Mouse (Mus musculus) kidney, embryonic 14.5 days (tissue): Measurements from ENCODE around the gene Ppp2r5a. TPM values are rescaled to one million over a fixed set of nuclear protein-coding genes. Genes with fewer than 3 reads are reported as not detected.

ENCODE experiments used
- ATAC-seq: fragments of 200-750 bp; cut with Nextera tagmentation; 2 replicates; pipeline ENCODE4 v1.8.0; 2017; ENCODE audit warnings: moderate number of reproducible peaks, mild to moderate bottlenecking, moderate TSS enrichment, moderate library complexity; ENCODE audit not compliant: low FRiP score, low TSS enrichment
- H3K27ac ChIP-seq: fragments of 300-500 bp; sonication (generic); 2 replicates; pipeline ENCODE4 v1.5.1; 2014; ENCODE audit warnings: low read depth, mild to moderate bottlenecking, low read length, moderate library complexity, mixed read lengths
- H3K27me3 ChIP-seq: fragments of 300-500 bp; sonication (generic); 2 replicates; pipeline ENCODE4 v1.6.1; 2014; ENCODE audit warnings: mild to moderate bottlenecking, low read length; ENCODE audit not compliant: control insufficient read depth, insufficient read depth
- H3K36me3 ChIP-seq: fragments of 300-500 bp; sonication (generic); 2 replicates; pipeline ENCODE4 v1.6.1; 2014; ENCODE audit warnings: low read length, mixed read lengths; ENCODE audit not compliant: control insufficient read depth, insufficient read depth
- H3K4me1 ChIP-seq: fragments of 300-500 bp; sonication (generic); 2 replicates; pipeline ENCODE4 v1.6.1; 2014; ENCODE audit warnings: low read length, mixed read lengths; ENCODE audit not compliant: control insufficient read depth, insufficient read depth
- H3K4me2 ChIP-seq: fragments of 300-500 bp; sonication (generic); replicated peaks from 2 replicates; pipeline ENCODE4 v1.6.1; 2014; ENCODE audit warnings: low read depth, mild to moderate bottlenecking, low read length
- H3K4me3 ChIP-seq: fragments of 300-500 bp; sonication (generic); 2 replicates; pipeline ENCODE4 v1.5.1; 2014; ENCODE audit warnings: mild to moderate bottlenecking, low read length
- H3K9ac ChIP-seq: fragments of 300-500 bp; sonication (generic); 2 replicates; pipeline ENCODE4 v1.6.1; 2014; ENCODE audit warnings: low read depth, mild to moderate bottlenecking, low read length, moderate library complexity
- H3K9me3 ChIP-seq: fragments of 300-500 bp; sonication (generic); 2 replicates; pipeline ENCODE4 v1.6.1; 2016; ENCODE audit warnings: low read length; ENCODE audit not compliant: control insufficient read depth
- WGBS: fragments of 180-500 bp; shearing (Covaris S2); extraction: QIAGEN DNeasy Blood & Tissue Kit; methylation state at CpG from one replicate; pipeline ENCODE4 v1.1.7; 2014; 5-methylcytosine and 5-hydroxymethylcytosine counted together
- polyA plus RNA-seq: library from polyadenylated mRNA; unstranded; fragments of >200 nt; fragmentation: Nextera tagmentation; extraction: Ambion mirVana; gene quantifications from 2 replicates; pipeline ENCODE4 v1.2.1, GENCODE M21; 2014

Ppp2r5a gene
- polyA plus RNA-seq, 1 experiment from 2014 or later, result 25.0 TPM

GRCm38 (mm10) chr1:191323381-191323780, 79.7 kb downstream of the Ppp2r5a start:
- no peak overlapping the region for H3K9ac ChIP-seq
- H3K27ac ChIP-seq, result no peak overlapping the region
- 92% methylated on average over 3 of the region's 3 CpGs for WGBS
- no peak overlapping the region for H3K4me2 ChIP-seq
- H3K27me3 ChIP-seq, result no peaks in the 10 kb centered on the region
- no peaks in the 10 kb centered on the region for H3K36me3 ChIP-seq
- no peaks in the 10 kb centered on the region for H3K9me3 ChIP-seq
- ATAC-seq, result no peak
- no peak overlapping the region for H3K4me3 ChIP-seq
- peaks cover 8% of the 10 kb centered on the region; the same call in 1 of the 2 replicates for H3K4me1 ChIP-seq

- H3K27me3 ChIP-seq, result no peaks in the 10 kb centered on the region; the same call in 1 of the 2 replicates
- no peaks in the 10 kb centered on the region for H3K9me3 ChIP-seq
- H3K27ac ChIP-seq, result no peak overlapping the region
- 77% methylated on average over 5 of the region's 5 CpGs for WGBS
- 0 out of 2 replicates have a peak, but pooled peaks cover 4% of the 10 kb centered on the region for H3K4me1 ChIP-seq
- no peak overlapping the region for H3K4me2 ChIP-seq
- ATAC-seq, result no peak
- H3K36me3 ChIP-seq, result no peaks in the 10 kb centered on the region
- H3K9ac ChIP-seq, result no peak overlapping the region
- H3K4me3 ChIP-seq, result no peak overlapping the region
These were observed 84.4 kb downstream of the Ppp2r5a start for GRCm38 (mm10) chr1:191318686-191319085.

- WGBS, result under 1% methylated on average over 53 of the region's 54 CpGs
- no peaks in the 10 kb centered on the region for H3K36me3 ChIP-seq
- no peaks in the 10 kb centered on the region for H3K9me3 ChIP-seq
- H3K27ac ChIP-seq, result peak within 1 kb of the TSS; percentile 71; the same call in 1 of the 2 replicates
- H3K4me1 ChIP-seq, result 0 out of 2 replicates have a peak, but pooled peaks cover 4% of the 10 kb centered on the region
- H3K9ac ChIP-seq, result peak within 1 kb of the TSS; percentile 92
- H3K27me3 ChIP-seq, result no peaks in the 10 kb centered on the region; the same call in 1 of the 2 replicates
- peak within 1 kb of the TSS; percentile 70 for H3K4me2 ChIP-seq
- H3K4me3 ChIP-seq, result peak within 1 kb of the TSS; percentile 76
- peak; percentile 92 for ATAC-seq
These were observed 85.4 kb downstream of the Ppp2r5a start, which contains the start of gene Nenf for GRCm38 (mm10) chr1:191317591-191318196. Nenf (minus strand) TSS chr1:191318194.

- Histone ChIP-seq H3K27me3 (no peaks in the 10 kb centered on the region; the same call in 1 of the 2 replicates), H3K27ac (no peak overlapping the region), H3K9ac (peak overlapping the region; percentile 92; the same call in 1 of the 2 replicates), H3K4me2 (peak overlapping the region; percentile 70), H3K36me3 (no peaks in the 10 kb centered on the region), H3K4me3 (no peak overlapping the region), H3K4me1 (0 out of 2 replicates have a peak, but pooled peaks cover 4% of the 10 kb centered on the region), H3K9me3 (no peaks in the 10 kb centered on the region)
- ATAC-seq, result no peak
- 83% methylated on average over 8 of the region's 8 CpGs for WGBS
These were observed 86.3 kb downstream of the Ppp2r5a start for GRCm38 (mm10) chr1:191316818-191317217.

- Histone ChIP-seq H3K4me2 (no peak overlapping the region), H3K36me3 (no peaks in the 10 kb centered on the region), H3K27ac (no peak overlapping the region), H3K9ac (no peak overlapping the region), H3K27me3 (no peaks in the 10 kb centered on the region; the same call in 1 of the 2 replicates), H3K4me1 (0 out of 2 replicates have a peak, but pooled peaks cover 4% of the 10 kb centered on the region), H3K9me3 (no peaks in the 10 kb centered on the region), H3K4me3 (no peak overlapping the region)
- 70% methylated on average over 4 of the region's 4 CpGs for WGBS
- ATAC-seq, result no peak
These were observed 89.1 kb downstream of the Ppp2r5a start for GRCm38 (mm10) chr1:191313926-191314325.

- H3K27ac ChIP-seq, result no peak overlapping the region
- ATAC-seq, result no peak
- H3K4me2 ChIP-seq, result peak overlapping the region; percentile 48
These were observed 89.9 kb downstream of the Ppp2r5a start for GRCm38 (mm10) chr1:191313158-191313557.

GRCm38 (mm10) chr1:191312513-191312941, 90.5 kb downstream of the Ppp2r5a start:
- 0 out of 2 replicates have a peak, but pooled peaks cover 2% of the 10 kb centered on the region for H3K36me3 ChIP-seq
- H3K4me2 ChIP-seq, result peak overlapping the region; percentile 48
- peak; percentile 95 for ATAC-seq
- H3K27ac ChIP-seq, result no peak overlapping the region
- H3K4me3 ChIP-seq, result peak overlapping the region; percentile 51
- peak overlapping the region; percentile 50 for H3K9ac ChIP-seq
- H3K27me3 ChIP-seq, result no peaks in the 10 kb centered on the region
- under 1% methylated on average over 14 of the region's 14 CpGs for WGBS
- no peaks in the 10 kb centered on the region for H3K9me3 ChIP-seq
- 0 out of 2 replicates have a peak, but pooled peaks cover 4% of the 10 kb centered on the region for H3K4me1 ChIP-seq

More at GRCm38 (mm10) chr1:191313158-191313557, 89.9 kb downstream of the Ppp2r5a start:
- Histone ChIP-seq H3K4me3 (peak overlapping the region; percentile 51), H3K4me1 (0 out of 2 replicates have a peak, but pooled peaks cover 4% of the 10 kb centered on the region), H3K36me3 (no peaks in the 10 kb centered on the region), H3K27me3 (no peaks in the 10 kb centered on the region; the same call in 1 of the 2 replicates), H3K9me3 (no peaks in the 10 kb centered on the region), H3K9ac (peak overlapping the region; percentile 50; the same call in 1 of the 2 replicates)
- WGBS, result 59% methylated on average over 6 of the region's 6 CpGs

GRCm38 (mm10) chr1:191311296-191311898, 91.7 kb downstream of the Ppp2r5a start:
- H3K36me3 ChIP-seq, result peaks cover 3% of the 10 kb centered on the region; the same call in 1 of the 2 replicates
- H3K4me3 ChIP-seq, result no peak overlapping the region
- H3K4me2 ChIP-seq, result no peak overlapping the region
- no peaks in the 10 kb centered on the region for H3K27me3 ChIP-seq
- 63% methylated on average over 4 of the region's 4 CpGs for WGBS
- H3K9ac ChIP-seq, result no peak overlapping the region
- H3K27ac ChIP-seq, result no peak overlapping the region
- H3K4me1 ChIP-seq, result no peaks in the 10 kb centered on the region
- H3K9me3 ChIP-seq, result no peaks in the 10 kb centered on the region
- no peak for ATAC-seq
